Mouse (Mus musculus) kidney, postnatal 25 days (tissue): Measurements from ENCODE around the gene Pop5.

Experiments used
- DNase-seq, 2 experiments: peaks; one replicate each; pipeline ENCODE4 v3.0.0; 2021; ENCODE audit warnings: mixed read lengths in 2 of 2

Gene Pop5

DNA sequence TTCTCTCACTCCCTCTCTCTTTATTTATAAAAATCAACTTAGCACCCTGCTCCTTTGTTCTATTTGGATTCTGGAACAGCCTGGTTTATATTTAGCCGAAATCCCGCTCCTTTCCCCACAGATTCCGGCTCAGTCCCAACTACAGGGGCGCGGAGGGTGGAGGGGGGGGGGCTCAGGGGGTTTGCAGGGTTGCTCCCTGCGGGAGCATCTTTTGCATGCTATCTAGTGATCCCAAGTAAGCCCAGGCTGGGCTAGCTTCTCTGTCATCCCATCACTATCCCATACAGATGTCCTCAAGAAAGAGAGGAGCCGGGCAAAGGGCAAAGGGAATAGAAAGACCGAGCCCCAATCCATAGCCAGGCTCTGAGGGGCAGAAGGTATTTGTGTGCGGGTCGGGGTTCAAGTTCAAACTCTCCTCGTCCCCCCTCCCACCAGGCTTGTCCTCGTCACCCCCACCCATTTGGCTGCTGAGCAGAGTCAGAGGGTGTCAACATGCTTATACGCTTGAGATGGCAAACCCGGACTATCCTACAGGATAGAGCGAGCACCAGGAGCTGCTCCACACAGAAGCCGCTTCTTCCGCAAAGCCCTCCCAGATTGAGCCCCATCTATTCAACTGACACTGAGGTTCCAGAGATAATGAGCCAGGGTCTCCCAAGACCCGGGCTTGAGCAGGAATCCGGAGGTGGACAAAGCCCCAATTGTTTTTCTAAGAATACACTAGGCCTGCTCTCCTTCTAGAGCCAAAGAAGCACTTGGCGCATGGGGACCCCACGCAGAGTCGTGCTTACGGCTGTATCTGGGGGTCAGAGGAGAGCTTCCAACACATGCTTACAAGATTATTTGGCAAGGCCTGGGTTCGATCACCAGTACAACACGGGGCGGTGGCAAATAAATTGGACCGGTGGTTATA lies 20.1 kb upstream of the Pop5 start:
- no peak for DNase-seq

- DNase-seq, result no peak
Measured at GRCm38 (mm10) chr5:115217998-115218397, 17.6 kb upstream of the Pop5 start.

DNA sequence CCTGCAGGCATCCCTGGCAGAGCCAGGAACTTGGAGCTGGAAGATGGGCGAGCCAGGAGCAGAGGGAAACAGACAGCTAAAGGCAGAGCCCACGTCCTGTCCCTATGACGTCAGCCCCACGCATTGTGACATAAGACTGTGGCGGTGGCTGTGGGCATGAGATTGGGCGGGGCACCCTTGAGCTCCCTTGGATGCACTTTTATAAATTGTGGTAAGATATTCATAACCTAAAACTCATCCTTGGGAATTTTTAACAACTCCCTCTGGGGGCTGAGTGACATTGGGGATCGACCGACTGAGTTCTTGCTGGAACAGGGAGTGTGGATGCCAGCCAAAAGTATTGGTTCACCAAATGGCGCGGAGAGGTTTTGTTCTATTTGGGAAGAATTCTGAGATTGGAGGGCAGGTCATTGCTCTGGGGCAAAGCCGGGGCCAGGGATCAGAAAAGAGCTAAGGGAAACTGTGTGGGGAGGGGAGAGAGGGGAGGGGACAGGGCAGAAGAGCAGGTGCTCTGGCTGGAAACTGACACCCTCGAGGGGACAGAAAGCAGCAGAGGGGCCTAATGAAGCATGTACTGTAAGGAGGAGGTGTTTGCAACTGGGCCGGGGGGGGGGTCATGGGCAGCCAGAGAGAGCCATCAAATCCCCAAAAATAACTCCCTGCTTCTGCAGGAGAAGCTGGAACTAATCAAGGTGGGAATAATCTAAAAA lies 14.6 kb upstream of the Pop5 start:
- no peak for DNase-seq

GRCm38 (mm10) chr5:115222485-115222884 lies 13.2 kb upstream of the Pop5 start:
- no peak for DNase-seq

- no peak for DNase-seq
Measured at GRCm38 (mm10) chr5:115230830-115231551, 4.6 kb upstream of the Pop5 start.

DNA sequence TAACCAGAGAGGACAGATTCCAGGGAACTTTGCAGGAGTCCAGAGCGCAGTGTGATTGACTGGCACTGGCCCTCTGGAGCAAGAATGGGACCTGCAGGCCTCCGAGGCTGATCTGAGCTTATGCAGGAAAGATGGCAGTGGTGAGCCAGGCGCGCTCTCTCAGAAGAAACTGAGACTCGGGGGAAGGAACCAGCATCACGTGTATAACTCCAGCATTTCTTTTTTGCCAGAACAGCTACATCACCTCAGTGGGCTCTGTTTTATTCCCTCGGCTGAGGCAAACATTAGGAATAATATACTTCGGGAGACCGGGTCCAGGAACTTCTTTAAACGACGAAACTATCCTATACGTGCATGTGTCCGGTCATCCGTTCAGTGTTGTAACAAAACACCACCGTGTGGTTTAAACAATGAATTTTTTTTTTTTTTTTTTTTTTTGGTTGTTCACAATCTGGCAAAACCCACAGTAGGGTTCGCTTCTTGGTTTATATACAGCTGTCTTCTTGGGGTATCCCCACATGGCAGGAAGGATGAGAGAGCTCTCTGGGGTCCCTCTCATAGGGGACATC lies 4.0 kb upstream of the Pop5 start:
- DNase-seq, result no peak

GRCm38 (mm10) chr5:115232516-115232915 lies 3.1 kb upstream of the Pop5 start:
- DNase-seq, result no peak

- DNase-seq, result no peak
Measured at GRCm38 (mm10) chr5:115233031-115233780, 2.4 kb upstream of the Pop5 start.

GRCm38 (mm10) chr5:115234519-115234918 lies 1.1 kb upstream of the Pop5 start:
- DNase-seq, result no peak

- DNase-seq, result peak; percentile 53 to 78
Measured at GRCm38 (mm10) chr5:115235323-115235771, 289 bp upstream of the Pop5 start.

GRCm38 (mm10) chr5:115237803-115238728 lies 2.4 kb downstream of the Pop5 start:
- DNase-seq, result peak; percentile 94 to 97

GRCm38 (mm10) chr5:115238729-115239195 lies 3.1 kb downstream of the Pop5 start:
- peak in 1 of 2 experiments; percentile 38 for DNase-seq

GRCm38 (mm10) chr5:115240191-115240590 lies 4.6 kb downstream of the Pop5 start:
- no peak for DNase-seq

- no peak for DNase-seq
Measured at GRCm38 (mm10) chr5:115255472-115255871, 19.8 kb downstream of the Pop5 start.

DNA sequence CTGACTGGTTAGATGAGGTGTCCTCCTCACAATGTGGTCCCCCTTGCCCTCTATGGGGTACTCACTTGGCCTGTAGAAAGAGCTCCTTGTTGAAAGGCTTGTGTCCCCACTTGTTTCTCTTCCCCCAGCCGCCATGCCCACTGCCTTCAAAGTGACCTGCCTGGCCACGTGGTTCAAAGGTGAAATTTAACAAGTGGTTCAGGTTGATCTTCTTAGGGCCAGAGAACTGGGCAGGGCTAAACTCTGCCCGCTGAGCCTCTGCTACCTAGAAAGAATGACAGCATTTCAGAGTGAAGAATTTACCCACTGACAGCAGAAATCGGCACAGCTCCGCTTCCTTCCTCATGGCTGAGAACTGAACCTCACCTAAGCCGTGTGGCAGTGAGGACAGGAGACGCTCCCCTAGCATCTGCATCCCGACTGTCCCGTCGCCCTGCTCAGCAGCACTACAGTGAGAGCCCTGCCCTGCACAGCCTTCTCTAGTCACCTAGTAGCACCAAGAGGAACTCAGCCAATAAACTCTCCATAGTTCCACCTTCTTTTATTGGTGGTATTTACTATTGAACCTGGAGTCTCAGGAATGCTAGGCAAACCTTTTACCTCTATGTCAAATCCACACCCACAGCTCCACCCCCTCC lies 21.4 kb downstream of the Pop5 start:
- peak in 1 of 2 experiments; percentile 33 for DNase-seq

DNA sequence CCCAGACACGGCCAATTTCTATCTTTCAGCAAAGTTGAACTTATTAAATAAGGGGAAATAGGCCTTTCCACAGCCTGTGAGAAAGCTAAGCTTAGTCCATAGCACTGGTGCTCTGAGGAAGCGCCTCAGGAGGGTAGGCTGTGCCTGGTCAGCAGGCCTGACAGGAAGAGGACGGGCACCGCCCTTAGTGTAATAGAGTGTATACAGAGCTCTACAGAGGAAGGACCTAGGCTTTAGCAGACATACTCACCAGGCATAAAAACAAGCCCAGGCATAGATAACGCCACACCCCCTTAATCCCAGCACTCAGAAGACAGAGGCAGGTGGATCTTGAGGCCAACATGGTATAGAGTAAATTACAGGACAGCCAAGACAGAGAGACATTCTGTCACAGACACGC lies 24.7 kb downstream of the Pop5 start:
- DNase-seq, result no peak

DNA sequence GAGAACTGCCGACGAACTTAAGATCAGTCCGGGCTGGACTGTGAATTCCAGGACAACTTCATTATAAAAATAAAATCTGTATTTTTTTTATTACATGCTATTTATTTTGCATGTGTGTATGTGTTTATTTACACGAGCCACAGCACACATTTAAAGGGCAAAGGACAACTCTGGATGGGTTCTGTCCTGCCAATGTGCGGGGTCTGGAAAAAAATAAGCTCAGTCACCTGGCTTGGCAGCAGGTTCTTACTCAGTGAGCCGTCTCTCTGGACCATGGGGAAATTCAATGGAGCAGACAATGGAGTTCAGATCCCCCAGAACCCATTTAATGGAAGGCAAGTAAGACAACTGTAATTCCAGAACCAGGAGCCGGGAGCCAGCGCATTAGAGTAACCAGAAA lies 25.5 kb downstream of the Pop5 start:
- no peak for DNase-seq

- no peak for DNase-seq
Measured at GRCm38 (mm10) chr5:115261880-115262279, 26.2 kb downstream of the Pop5 start.

GRCm38 (mm10) chr5:115262502-115263291 lies 27.1 kb downstream of the Pop5 start:
- DNase-seq, result no peak
